Mouse (Mus musculus) megakaryocyte, adult 5-6 weeks (primary cell): ENCODE results near the gene Tnfrsf26. TPM values are rescaled to one million over a fixed set of nuclear protein-coding genes. Genes with fewer than 3 reads are reported as not detected.

ENCODE experiments used
- ATAC-seq: 2 replicates; pipeline ENCODE4 v1.8.0; 2016; ENCODE audit warnings: mild to moderate bottlenecking, inconsistent platforms; ENCODE audit not compliant: poor library complexity, severe bottlenecking
- total RNA-seq, 2 experiments: library from RNA; stranded (forward) in 1 of 2; stranded (reverse) in 1 of 2; fragments of 153-499, 151-499 nt in 1 of 2; fragments of 221-1000, 200-1000 nt in 1 of 2; gene quantifications; 2 replicates each; pipeline versions ENCODE4 v1.2.3 to v1.2.4; 2015 to 2017

The Tnfrsf26 gene
- total RNA-seq (2015), result 5.7 and 8.4 TPM in 2 replicates
- 4.5 and 5.4 TPM in 2 replicates for total RNA-seq (2017)

DNA sequence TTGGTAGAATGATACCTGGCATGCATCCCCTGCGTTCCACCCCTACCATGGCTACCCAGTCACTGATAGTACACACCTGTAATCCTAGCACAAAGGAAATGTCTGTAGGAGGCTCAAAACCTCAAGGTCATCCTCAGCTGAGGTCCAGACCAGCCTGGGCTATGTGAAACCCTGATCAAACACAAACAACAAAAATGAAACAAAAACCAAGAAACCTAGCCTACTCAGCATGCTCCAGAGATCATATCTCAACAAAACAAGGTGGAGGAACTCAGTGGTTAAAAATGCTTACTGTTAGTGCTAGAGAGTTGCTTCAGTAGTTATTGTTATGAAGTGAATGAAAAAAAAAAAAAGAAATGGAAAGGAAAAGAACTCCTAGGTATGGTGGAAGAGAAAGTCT lies at the start of gene Tnfrsf26:
Gene Tnfrsf26, minus strand, starts transcription at position 183 of the 400 bp plus-strand sequence.
- peak; percentile 18; the same call in 1 of the 2 replicates for ATAC-seq

DNA sequence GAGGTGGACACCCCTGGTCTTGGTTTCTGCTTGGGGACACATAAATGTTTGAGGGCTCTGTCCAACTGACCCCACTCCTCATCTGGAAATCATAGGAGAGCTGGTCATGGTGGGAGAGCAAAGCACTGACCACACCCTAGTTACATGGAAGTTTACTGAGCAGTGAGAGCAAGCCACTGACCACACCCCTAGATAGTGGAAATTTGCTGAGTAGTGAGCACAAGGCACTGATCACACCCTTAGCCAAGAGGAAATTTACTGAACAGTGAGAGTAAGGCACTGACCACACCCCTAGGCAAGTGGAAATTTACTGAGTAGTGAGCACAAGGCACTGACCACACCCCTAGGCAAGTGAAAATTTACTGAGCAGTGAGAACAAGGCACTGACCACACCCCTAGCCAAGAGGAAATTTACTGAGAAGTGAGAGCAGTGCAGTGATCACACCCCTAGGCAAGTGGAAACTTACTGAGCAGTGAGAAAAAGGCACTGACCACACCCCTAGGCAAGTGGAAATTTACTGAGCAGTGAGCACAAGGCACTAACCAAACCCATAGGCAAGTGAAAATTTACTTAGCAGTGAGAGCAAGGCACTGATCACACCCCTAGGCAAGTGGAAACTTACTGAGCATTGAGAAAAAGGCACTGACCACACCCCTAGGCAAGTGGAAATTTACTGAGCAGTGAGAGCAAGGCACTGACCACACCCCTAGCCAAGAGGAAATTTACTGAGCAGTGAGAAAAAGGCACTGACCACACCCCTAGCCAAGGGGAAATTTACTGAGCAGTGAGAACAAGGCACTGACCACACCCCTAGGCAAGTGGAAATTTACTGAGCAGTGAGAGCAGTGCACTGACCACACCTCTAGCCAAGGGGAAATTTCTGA lies 38.1 kb upstream of the Tnfrsf26 start:
- peak; percentile 58 for ATAC-seq

DNA sequence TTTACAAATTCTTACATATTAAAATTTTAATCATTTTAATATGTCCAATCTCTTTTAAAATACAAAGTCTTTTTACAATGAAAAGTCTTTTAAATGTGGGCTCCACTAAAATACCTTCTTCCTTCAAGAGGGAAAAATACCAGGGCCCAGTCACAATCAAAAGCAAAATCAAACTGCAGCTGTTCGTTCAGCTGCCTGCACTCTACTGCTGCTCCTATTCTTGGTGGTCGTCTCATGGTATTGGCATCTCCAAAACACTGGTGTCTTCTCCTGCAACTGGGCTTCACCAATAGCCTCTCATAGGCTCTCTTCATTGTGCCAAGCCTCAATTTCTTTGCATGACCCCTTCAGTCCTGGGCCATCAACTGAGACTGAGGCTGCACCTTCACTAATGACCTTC lies 34.9 kb upstream of the Tnfrsf26 start:
- no peak for ATAC-seq

DNA sequence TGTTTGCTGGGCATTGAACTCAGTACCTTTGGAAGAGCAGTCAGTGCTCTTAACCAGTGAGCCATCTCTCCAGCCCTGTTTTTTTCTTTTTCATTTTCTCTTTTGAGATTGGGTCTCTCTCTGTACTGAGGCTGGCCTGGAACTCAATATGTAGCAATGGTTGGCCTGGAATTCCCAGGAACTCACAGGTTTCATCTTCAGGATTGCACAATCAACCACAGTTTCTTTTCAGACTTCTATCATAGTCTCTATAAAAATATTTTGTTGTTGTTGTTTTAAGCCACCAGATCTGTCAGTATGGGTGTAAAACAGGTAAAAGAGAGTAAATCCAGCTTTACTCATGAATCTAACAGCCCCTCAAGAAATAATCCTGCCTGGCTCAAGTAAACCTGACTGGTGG lies 32.3 kb upstream of the Tnfrsf26 start:
- no peak for ATAC-seq

DNA sequence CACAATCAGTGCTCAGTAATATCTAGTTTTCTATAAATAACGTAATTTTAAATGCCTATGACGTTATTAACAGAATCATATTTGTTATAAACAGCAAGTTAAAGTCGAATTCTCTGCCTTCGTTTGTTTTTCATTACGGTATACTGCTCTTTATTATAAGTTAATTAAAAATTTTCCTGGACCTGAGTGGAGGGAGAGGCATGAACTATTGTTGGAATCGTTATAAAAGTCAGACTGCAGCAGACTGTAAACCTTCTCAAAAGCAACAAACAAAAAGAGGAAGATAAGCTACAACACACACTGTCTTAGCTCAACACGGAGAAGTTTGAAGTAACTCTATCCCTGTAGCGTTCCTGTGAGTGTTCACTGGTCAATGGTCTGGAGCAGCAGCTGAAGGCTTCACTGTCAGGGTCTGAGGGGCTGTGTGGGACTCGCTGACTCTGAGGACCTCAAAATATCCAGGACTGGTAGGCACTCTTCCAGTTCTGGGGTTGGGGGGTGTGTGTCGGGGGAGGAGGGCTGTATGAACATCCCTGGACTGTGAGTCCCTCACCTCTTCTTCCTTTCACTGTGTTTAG lies 21.3 kb upstream of the Tnfrsf26 start:
- ATAC-seq, result peak; percentile 49

DNA sequence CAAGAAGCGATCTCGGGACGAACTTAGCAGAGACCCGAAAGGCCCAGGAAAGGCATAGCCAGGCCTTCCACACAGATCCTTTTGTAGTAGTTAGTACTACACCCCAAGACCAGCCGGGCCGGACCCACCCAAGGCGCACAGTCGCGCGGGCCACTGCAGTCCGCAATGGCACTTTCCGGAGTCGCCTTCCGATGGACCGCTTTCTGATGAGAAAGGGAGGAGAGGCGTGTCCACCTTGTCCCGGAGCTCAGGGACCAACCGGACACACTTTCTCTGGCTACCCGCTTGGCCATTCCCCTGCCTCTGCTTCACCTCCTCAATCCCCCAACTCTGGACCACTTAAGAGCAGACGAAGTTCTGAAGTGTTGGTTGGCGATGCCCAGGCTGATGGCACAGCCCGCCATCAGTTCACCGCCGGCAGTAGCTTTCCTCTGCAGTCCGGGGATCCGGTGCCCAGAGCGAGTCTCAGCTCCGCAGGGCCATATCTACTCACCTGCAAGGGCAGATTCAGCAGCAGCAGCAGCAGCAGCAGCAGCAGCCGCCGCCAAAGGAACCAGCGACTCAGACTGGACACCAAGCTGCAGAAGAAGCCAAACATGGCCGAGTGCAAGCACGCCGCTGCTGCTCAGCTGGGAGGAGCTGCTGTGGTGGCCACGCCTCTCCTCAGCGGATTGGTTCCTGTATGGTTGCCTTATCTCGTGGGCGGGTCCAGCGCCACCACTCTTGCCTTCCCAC lies 20.7 kb upstream of the Tnfrsf26 start, which contains the start of gene Tnfrsf22:
Gene Tnfrsf22, minus strand, starts transcription at position 628 of the 735 bp plus-strand sequence.
- ATAC-seq, result peak; percentile 99

DNA sequence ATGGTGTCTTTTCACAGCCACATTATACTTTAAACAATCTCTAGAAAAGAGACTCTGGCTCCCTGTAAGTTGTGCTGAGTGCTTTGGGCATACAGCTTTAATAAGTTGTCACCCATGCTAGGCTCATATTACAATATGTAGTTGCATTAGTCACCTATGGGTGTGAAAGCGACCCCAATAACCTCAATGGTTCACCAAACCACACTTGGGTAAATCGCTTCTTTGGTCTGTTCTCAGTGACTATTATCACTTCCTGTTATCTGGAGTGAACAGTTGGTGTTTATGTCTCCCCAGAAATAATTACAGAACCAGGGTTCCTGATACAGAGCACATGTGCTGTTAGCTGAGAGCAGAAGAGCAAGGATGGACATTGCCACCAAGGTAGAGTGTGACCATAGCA lies 15.4 kb upstream of the Tnfrsf26 start:
- ATAC-seq, result peak; percentile 55

DNA sequence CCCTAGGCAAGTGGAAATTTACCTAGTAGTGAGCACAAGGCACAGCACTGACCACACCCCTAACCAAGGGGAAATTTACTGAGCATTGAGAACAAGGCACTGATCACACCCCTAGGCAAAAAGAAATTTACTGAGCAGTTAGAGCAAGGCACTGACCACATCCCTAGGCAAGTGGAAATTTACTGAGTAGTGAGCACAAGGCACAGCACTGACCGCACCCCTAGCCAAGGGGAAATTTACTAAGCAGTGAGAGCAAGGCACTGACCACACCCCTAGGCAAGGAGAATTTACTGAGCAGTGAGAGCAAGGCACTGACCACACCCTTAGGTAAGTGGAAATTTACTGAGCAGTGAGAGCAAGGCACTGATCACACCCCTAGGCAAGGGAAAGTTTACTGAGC lies 8.2 kb upstream of the Tnfrsf26 start:
- ATAC-seq, result peak; percentile 74

DNA sequence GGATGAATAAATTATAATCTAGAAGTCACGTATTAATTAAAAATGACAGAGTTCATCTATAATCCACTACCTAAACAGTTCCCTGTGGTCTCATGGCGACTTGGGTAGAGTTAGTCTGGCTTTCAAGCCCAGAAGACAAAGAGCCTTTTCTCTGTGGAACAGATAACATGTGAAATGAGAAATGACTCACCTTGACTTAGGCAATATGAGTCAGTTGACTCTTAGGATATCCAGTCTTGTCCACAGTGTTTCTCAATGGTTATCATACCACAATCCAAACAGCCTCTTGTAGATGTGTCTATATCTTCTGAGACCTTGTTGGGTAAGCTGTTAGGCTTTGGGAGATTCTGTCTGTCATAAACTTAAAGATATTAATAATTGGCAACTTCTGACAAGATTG lies 3.0 kb upstream of the Tnfrsf26 start:
- ATAC-seq, result no peak

DNA sequence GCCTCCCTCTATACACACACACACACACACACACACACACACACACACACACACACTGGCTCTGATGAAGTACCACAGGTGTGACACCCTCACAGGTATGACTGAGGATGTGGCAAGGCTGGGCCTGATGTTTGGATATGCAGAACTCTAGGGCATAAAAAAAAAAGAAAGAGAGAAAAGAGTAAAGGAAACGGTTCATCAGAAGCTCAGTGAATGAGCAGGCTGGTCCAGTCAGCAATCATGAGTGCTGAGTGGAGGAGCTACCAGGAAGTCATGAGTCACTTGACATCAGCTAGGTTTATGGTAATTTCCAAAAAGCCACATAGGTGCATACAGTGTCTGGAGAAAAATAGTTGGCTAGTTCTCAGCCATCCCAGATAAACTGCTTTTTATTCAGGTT lies 979 bp upstream of the Tnfrsf26 start:
- 0 out of 2 replicates have a peak, but pooled peaks have one; percentile 11 for ATAC-seq

DNA sequence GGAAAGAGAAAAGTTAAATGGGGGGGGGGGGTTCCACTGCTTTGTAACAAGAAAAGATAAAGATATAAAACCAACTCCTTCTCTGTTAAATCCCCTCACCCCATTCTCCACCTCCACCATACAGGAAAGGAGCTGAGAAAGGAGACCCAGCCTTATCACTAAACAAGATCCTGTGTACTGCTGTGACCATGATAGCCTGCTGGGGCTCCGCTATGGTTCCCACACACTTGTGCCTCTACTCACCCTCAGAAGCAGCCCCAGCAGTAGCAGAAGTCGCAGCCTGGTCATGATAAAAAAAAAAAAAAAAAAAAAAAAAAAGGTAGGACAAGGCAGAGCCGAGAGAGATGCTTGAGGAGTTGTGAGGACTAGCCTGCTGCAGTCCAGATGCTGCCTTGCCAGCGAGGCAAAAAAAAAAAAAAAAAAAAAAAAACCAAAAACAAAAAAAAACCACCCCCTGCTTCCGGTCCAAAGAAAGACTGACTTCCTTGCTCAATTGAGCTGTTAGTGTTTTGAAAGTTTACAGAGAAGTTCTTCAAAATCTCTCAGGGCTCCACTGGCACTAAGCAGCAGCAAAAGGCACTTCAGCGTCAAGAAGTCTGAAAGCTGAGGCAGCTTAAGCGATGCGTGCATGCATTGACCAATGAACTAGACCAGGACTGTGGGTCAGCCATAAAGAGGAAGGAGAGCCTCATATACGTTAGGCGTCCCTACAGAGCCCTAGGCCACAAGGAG lies 801 bp downstream of the Tnfrsf26 start:
- peak; percentile 79 for ATAC-seq

DNA sequence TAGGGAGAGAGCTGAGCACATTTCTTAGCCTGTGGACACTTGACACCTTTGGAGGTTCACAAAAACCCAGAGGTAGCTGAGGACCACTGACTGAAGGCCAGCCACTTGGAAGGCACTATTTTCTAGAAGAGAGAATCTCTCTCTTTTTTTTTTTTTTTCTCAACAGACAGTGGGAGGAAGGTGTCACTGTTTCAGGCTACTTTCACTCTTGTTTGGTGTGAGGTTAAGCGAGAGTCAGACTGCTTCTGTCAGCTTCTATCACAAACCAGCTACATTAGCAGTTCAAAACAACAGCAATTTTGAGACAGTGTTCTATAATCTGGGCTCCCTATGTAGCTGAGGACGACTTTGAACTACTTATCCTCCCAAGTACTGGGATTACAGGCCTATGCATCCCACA lies 2.3 kb downstream of the Tnfrsf26 start:
- ATAC-seq, result no peak

DNA sequence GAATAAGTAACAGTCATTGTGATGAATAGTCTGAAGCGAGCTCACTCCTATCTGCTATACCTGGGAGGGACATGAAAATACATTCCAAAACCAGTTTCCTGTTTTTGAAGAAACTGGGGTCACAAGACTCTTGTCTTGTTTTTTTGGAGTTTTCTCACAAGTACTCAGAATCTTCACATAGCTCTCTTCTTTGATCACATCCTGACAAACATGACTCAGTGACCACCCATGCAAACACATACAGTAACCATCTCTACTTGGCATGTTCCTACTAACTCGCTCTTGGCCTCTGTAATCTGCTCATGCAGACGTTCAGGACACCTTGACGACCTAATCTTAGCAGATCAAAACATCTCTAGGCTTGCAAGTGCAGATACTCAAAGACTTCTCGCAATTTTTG lies 3.4 kb downstream of the Tnfrsf26 start:
- ATAC-seq, result no peak

DNA sequence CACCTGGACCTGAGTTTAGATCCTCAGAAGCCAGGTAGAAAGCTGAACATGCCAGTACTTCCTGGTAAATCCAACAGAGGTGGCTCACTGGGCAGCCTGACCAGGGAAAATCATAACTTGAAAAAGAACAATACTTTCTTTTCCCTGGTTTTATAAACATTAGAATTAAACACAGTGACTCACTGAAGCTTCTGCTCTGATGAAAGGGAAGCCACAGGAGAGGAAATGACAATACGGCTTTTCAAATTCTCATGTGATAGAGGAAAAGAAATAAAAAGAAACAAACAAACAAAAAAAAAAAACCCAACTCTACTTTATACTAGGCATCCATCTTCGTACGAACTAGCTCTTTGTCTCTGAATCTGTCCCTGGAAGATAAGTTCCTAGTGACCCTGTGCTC lies 4.0 kb downstream of the Tnfrsf26 start:
- no peak for ATAC-seq

DNA sequence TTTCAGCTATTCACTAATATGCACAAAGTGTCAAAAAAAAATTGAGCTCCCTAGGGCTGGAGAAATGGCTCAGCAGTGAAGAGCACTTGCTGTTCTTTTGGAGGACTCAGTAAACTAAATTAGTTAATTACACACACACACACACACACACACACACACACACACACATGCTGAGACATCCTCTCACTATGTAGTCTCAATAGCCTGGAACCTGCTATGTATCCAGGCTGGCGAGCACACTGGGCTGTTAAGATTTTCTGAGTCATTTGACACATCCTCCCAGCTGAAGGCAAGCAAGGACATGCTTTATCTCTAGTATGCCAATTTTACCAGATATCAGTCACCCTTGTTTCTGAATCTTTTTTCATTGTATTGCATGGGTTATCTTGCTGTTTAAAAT lies 7.6 kb downstream of the Tnfrsf26 start:
- no peak for ATAC-seq

DNA sequence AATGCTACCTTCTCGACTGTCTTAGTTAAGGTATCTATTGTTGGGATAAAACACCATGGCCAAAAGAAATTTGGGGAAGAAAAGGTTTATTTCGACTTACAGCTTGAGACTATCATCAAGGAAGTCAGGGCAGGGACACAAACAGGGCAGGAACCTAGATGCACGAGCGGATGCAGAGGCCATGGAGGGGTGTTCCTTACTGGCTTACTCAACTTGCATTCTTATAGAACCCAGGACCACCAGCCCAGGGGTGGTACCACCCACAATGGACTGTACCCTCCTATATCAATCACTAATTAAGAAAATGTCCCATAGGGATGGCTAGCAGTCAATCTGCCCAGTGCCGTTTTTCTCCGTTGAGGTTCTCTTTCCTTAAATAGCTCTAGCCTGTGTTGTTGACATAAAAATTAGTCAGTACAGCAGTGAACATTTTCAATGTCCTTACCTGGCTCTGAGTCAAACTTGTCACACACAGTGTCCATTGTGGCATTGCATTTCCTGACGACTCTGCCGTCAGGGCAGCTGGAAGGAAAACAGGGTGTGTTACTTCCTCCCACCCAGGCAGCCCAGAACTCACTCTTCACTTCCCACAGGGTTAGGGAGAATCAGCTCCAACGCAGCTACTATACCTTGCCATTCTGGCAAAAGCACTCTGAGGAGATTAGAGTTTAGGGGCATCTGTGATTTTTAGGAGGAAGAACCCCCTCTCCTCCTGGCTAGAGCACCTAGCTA lies 14.0 kb downstream of the Tnfrsf26 start:
- ATAC-seq, result peak; percentile 85

DNA sequence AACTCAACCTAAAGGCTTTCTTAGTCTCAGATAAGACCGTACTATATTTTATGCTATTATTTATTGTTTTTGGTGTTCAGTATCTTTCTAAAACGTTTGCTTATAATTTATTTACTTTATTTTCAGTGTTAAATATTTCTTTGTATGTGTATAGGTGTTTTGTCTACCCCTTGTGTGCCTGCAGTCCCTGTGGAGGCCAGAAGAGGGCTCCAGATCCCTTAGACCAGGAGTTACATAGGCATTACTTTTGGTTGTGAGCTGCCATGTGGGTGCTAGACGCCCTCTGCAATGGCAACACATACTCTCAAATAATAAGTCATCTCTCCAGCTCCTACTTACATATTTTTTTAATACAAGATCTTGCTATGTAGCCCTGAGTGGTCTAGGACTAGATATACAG lies 16.3 kb downstream of the Tnfrsf26 start:
- peak; percentile 64 for ATAC-seq

DNA sequence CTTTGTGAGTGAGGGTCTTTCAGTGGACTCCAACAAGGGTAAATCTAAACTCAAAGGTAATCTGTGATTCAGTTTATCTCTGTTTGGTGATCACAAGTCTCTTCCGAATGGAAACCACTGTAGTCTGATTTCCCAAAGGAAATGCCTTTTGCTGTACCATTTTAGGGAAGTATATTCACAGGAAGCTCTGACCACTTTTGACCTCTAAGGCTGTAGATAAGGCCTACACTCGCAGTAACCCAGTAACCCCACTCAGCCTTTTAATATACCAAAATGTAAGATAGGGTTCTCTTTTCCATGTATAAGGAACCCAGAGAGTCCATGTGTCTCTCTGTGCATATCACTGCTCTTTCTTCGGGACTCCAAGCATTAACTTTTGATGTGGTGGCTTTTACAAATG lies 23.2 kb downstream of the Tnfrsf26 start:
- 0 out of 2 replicates have a peak, but pooled peaks have one; percentile 49 for ATAC-seq

DNA sequence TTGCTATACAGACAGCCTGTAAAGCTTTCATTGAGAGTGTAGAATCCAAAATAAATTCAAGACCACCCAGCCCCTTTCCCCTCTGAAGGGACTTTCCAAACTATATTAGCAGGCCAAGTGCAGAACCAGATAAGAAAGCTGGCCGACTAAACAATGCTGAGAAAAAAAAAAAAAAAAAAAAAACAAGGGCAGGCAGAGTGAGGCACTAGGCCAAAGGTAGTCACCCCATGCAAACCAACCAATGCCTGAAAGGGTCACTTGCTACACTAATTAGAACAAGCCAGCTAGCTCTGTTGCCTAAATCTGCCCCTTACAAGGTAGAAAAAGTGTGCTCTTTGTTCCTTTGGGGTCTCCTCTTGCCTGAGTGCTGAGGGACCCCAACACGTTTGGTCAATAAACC lies 23.6 kb downstream of the Tnfrsf26 start:
- ATAC-seq, result no peak

DNA sequence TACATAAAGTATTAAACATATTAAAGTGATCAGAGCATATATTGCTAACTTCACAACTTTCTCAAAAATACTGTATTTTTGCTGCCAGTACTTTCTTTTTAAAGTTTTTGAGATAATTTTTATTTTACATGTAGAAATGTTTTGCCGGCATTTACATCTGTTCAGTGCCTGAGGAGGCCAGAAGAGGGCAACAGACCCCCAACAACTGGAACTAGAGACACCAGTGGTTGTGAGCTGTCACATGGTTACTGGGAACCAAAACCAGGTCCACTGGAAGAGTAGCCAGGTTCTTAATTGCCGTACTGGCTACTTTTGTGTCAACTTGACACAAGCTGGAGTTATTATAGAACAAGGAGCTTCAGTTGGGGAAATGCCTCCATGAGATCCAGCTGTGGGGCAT lies 26.8 kb downstream of the Tnfrsf26 start:
- ATAC-seq, result no peak
